Mouse (Mus musculus): ENCODE results near the gene Mrgbp.

The Mrgbp gene

DNA sequence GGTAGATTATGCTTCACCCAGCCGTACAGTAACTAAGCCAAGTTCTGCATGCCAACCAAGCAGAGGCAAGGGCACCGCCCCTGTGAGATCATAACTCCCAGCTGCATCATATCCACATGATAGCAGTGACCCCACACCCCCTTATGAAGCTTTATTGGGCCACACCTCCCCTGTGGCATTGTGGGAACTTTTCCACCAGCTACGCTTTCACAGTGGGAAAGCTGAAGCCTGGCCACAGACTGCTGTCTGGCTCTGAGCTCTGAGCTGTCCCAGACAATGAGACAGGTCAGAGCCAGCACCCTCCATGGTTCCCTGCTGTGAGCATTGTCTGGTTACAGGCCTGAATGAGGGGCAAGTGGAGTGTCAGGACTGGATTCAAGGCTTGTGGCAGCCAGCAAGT, at the start of gene Mrgbp:
Gene Mrgbp, plus strand, starts transcription at position 303 of the 400 bp plus-strand sequence.
- no peak for DNase-seq (ENCODE audit: low read depth)

DNA sequence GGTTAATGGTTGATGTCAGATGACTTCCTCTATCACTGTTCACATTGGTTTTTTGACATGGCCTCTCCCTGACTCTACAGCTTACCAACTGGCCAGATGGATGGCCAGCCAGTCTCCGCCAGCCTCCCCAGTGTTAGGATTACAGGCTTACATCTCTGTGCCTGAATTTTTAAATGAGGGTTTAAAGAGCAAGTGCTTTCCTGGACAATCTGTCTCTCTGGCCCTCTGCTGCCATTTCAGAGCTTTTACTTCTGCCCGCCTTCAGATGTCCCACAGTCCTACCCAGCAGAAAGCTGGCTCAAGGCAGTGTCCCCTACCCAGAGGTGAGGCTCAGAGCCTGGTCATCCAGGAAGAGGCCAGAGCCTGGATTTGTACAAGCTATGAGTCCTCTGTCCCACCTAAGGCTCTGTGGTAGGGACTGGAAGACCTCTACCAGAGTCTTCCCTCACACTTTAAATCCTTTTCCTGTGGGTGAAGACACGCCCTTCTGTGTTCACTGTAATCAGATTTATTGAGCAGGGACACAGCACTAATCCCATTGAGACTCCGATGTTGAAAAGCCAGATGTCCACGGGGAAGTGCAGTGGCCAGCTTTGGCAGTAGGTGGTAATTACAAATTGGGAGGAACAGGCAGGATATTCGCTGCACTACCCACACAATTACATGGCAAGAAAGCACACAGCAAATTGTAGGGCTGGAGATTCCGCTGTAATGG, 49.3 kb upstream of the Mrgbp start:
- DNase-seq (ENCODE audit: low read depth), result no peak

DNA sequence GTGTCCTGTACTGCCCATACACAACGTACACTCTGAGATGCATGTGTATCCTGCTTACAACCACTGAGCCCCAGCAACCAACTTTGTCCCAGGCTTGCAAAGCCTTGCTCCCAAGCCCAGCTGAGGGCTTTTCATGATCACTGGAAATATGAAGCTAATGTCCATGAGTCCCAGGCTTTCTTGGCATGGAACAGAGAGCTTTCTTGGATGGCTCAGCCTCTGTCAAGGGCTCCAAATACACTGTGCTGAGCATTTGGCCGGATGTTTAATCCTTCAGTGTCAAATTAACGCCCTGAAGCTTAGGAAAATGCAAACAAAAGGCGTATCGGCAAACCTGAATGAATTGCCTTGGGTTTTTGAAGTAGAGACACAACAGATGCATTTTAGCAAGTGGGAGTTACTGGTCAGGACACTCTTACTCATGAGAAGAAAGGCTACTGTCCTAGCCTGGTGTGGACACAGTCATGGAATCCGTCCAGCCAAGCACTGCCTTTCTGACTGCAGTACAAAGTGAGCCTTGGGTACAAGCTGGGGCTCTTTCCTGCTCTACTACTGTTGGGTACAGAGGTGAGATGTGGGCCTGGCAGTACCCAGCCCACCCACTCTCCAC, 48.6 kb upstream of the Mrgbp start:
- no peak for DNase-seq (ENCODE audit: low read depth)

DNA sequence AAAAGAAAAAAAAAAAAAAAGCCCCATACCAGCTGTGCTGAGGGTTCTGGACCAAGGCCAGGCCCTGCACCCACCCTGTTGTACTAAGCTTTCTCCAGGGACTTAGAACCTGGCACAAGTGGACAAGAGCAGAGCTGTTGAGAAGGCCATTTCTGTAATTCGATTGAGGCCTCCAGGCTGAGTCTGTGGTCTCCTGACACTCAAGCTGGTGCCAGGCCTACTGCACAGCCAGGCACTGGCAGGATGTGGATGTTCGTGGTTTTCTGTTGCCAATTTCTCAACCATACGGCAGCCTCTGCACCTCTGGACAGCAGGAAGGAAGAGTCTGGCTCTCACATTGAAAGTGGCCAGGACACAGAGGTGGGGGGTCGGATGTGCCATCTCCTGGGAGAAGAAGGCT, 47.9 kb upstream of the Mrgbp start:
- DNase-seq (ENCODE audit: low read depth), result peak; percentile 63

DNA sequence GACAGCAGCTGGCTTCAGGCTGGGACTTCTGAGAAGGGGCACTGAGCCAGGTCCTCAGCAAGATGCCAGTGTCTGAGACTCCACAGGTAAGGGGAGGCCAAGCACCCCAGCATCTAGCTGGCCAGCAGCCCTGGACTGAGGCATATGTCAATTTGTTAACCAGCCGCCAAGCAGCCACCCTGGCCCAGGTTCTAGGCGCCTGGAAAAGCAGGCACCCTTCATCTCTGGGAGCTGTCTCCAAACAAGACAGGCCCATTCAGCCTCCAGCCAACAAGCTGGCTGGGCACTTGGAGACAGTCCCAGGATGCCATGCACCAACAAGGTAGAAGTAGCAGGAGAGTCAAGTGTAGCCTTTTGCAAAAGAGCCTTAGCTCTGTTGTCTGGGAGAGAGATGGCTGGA, 37.4 kb upstream of the Mrgbp start:
- no peak for DNase-seq (ENCODE audit: low read depth)

DNA sequence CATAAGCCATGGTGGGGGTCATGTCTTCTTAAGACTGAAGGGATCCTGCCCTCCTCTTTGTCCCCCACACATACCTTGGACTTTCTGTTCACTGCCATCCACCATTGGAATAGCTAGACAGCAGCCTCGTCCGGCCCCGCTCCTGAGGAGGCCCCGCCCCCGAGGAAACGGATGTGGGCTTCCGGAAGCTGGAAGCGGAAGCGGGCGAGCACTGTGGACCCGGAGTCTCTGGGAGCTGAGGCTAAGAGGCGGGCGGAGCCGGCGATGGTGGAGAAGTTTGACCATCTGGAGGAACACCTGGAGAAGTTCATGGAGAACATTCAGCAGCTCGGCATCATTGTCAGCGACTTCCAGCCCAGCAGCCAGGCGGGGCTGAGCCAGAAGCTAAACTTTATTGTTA, 36.1 kb upstream of the Mrgbp start:
- no peak for DNase-seq (ENCODE audit: low read depth)

DNA sequence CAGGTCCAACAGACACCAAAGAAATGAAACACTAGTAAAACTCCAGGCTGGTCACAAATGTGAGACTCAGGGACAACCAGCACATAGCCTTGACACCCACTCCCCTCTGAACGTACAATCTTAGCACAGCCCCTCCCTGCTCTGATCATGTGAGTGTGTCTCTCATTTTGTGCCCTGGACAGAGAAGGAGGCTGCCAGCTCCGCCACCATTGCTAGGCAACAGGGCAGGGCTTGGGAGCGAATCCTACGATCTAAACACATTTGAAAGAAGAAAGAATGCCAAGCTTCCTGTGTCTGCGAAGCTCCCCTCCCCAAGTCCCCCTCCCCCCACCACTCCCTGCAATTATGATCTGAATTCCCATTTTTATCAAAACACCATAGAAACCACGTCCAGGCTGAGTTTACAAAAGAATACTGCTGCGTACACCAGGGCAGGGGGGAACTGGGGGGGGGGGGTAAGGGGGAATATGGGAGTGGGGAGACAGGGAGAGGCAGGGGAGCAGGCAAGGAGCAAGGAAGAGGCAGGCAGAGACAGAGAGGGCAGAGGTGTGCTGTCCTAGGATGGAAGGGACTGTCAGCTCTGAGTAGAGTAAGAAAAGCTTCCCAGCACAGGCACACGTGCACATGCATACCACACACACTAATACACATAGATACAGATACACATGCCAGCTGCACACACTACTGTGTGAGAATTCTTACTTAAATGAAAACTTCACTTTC, 33.6 kb upstream of the Mrgbp start:
- no peak for DNase-seq (ENCODE audit: low read depth)

DNA sequence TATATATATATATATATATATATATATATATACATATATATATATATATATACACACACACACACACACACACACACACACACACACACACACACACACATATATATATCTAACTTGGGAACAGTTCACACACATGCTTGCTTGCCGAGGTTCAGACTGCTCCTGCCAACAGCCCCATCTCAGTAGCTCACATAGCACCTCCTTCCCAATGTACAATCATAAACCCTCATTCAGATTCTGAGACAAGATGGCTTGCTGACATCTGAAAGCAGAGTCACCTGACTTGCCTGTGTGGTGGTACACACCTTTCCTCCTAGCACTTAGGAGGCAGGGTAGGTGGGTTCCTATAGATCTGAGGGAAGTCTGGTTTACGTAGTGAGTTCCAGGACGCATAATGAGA, 28.8 kb upstream of the Mrgbp start:
- no peak for DNase-seq (ENCODE audit: low read depth)

DNA sequence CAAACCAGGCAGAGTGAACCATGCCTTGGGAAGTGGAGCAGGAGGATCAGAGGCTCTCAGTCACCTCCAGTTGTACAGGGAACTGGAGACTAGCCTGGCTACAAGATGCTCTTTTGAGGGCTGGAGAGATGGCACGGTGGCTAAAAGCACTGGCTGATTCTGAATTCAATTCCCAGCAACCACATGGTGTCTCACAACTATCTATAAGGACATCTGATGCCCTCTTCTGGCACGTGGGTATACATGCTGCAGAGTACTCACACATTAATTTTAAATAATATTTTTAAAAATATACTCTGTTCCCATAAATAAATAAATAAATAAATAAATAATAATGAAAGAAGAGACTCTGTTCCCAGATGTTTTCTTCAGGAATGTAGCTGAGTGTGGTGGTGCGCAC, 25.9 kb upstream of the Mrgbp start:
- peak; percentile 62 for DNase-seq (ENCODE audit: low read depth)

DNA sequence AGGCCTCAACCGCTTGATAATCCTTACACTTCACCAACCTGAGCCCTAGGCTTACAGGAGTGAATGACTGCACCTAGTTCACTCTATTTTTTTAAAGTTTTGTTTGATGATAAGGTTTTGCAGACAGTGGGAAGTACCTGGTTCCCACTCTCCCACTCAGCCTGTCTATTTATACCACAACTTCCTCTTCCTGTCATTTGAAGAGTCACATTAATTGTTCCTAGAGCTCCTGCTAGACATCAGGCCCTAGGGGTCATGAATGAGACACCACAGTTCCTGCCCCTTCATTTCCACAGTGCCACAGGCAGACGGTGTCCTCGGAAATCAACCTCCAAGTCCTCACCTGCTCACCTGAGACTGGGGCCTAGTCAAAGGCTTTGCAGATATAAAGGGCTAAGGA, 24.6 kb upstream of the Mrgbp start:
- no peak for DNase-seq (ENCODE audit: low read depth)

DNA sequence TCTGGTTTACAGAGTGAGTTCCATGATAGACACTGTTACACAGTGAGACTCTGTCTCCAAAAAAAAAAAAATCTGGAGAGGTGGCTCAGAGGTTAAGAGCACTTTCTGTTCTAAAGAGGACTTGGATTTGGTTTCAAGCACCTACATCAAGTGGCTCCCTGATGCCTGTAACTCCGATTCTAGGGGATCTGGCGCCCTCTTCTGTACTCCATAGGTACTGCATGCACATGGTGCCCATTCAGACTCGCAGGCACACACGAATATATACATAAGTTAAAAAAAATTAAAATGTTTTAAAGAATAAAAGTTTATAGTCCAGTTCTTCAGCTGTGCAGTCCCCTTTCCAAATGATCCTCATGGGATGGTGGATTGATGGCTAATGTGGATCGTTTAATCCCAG, 20.9 kb upstream of the Mrgbp start:
- peak; percentile 54 for DNase-seq (ENCODE audit: low read depth)

DNA sequence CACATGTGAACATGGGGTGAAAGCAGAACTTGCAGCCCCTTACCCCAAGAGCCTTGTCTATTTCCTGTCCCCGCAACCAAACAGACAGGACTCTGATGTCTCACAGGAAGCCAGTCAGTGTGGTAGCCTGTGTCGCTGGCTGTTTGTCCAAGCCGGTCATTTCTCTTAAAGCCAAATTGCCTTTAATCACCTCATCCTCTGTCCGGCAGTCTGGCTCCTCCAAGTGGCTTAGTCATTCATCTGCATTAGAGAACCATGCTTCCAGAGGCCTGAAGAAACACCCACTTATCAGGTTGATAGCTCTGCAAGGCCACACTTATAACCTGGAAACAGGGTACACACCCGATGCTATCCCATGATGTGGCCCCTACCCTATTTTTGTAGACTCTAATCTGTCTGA, 19.0 kb upstream of the Mrgbp start:
- peak; percentile 79 for DNase-seq (ENCODE audit: low read depth)

DNA sequence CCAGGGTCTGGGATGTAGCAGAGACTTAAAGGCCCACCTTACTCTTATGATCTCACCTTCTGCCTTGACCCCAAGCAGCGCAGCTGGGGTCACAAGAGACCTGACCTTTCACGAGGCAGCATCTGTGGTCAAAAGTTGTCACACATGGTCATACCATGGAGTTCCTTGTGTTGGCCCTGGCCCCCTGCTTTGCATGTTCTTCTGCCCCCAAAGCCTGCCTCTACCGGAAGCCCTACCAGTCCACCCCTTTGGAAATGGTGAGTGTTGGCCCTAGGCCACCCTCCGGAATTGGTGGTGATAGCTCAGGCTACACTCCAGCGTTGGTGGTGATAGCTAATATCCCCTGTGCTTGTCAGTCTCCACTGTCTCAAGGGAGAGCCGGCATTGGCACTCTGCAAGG, 17.8 kb upstream of the Mrgbp start:
- DNase-seq (ENCODE audit: low read depth), result no peak

DNA sequence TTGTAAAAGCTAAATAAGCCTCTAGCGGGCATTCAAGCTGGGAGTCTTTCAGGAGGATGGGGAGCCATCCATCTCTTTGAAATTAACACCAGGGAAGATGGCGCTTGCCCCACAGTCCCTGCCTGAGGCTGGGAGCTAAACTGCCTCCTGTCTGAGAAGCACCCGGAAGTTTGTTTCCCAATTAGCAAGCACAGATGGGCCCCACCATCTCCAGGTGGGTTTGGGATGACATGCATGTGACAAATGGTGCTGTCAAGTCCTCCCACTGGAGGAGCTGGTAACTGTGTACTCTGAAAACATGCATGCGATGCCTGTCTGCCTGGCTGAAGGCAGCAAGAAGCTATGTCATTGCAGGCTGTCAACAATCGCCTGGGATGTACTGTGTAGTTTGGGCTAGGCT, 17.3 kb upstream of the Mrgbp start:
- no peak for DNase-seq (ENCODE audit: low read depth)

DNA sequence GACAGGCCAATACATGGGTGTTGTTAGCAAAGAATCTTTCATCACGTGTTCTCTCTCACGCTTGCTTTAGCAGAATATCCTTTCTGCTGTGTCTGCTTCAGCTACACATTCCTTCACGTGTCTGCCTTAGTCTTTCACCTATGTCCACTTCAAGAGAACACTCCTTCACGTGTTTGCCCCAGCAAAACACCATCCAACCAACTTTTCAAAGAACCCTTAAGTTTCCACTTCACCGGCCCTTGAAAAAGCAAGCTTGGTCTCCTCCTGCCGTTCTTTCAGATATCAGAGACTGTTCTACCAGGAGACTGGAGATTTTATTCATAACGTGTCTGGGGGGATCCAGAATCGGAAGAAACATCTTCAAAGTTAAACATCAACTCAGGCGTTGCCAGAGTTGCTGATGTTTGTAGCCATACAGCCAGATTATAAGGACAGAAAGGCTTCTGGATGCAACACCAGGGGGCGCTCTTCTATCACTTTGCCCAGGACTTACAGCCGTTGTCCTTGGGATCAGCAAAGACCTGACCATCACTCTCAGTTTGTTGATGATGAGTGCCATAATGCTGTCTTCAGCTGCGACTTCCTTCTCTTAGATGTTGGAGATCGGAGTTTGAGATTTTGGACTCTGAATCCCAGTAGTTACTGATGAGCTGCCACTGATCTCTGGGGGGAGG, 14.7 kb upstream of the Mrgbp start:
- peak; percentile 87 for DNase-seq (ENCODE audit: low read depth)

DNA sequence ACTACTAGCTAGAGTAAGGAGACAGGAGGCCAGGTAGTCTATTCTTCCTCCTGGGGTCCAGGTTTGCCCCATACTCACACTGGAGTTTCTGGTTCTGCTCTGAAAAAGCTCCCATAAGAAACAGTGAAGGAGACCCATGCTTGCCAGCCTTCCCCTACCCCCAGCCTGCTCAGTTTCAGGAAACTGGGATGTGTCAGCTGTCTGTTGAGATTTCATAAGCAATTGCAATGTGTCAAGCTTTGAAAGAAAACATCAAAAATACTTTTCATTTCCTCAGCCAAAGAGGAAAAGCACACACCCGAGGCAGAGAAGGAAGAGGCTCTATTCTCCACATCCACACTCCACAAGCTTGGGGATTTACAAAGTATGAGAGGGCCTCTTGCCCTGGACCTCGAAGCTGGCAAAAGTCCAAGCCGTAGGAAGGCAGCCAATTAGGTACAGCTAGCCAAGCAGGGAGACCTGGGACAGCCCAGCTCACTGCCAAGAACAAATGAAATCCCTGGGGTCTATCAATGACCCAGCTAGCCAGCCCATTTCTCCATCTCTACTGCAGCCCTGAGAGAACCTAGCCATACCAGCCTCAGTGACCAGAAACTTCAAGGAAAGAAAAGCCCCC, 12.0 kb upstream of the Mrgbp start:
- no peak for DNase-seq (ENCODE audit: low read depth)

DNA sequence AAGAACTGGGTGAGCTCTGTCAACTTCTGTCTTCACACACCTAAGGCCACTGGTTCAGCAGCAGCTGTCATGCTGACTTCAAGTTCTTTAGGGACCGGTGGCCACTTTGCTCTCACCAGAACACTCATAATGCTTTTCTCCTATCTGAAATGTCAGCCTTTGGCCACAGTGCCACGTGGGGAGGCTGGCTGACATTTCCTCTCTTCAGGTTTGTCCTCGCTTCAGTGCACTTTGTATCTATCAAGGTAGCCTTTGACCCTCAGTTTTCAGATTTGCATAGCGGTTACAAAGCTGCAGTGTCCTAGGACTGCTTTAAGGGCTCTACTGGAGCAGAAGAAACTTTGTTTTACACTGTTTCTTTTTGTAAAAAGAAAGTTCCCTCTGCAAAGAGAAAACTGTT, 4.6 kb upstream of the Mrgbp start:
- no peak for DNase-seq (ENCODE audit: low read depth)

DNA sequence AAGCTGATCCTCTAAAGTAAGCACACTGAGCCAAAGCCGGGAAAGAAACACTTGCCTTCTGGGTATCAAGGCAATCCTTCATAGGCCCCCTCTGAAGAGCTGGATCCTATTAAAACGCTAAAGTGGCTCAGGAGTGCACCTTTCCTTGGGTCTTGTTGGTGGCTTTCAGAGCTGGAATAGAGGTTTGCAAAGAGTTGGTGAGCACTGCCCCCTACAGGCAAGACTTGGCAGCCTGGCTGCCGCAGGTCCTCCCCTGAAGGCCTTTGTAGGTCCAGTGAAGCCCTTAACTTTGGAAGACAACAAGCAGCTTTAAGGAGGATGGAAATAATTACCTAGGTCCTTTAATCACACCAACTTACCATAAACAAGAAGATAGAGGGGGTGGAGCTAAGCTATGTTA, 2.4 kb upstream of the Mrgbp start:
- DNase-seq (ENCODE audit: low read depth), result peak; percentile 84

DNA sequence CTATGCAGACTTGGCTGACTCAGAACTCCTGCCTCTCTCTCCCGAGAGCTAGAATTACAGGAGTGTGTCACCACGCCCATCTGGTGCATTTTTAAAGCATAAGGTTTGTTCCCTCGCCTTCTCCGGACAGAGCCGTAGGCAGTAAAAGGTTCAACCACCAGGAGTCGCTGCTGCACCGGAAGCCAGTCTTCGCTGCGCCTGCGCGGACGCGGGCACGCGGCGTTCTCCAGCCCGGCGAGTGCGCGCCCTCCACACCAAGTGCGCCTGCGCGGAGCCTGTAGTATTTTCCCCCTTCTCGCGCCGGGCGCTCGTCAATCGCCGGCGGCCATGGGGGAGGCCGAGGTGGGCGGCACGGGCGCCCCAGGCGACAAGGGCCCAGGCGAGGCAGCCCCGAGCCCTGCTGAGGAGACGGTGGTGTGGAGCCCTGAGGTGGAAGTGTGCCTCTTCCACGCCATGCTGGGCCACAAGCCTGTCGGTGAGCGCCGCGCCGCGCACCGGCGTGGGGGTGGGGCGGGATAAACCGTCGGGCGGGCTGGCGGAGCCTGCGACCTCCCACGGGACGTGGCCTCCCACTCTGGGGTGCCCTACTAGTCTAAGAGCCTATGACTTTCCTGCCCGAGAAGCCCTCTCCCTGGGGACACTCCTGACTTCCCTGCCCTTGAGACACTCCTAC, 1.5 kb downstream of the Mrgbp start:
- peak; percentile 97 for DNase-seq (ENCODE audit: low read depth)

DNA sequence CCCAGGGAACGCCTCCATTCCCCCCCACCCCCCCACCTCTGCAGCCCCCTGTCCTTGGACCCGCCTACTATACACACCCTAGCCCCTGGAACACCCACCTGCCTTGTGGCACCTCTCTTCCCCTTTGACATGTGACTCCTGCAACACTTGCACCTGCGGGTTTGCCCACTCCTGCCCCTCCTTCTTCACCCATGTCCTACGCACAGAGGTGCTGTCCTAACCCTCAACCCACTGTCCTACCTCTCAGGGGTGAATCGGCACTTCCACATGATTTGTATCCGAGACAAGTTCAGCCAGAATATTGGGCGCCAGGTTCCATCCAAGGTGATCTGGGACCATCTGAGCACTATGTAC, 2.0 kb downstream of the Mrgbp start:
- no peak for DNase-seq (ENCODE audit: low read depth)

DNA sequence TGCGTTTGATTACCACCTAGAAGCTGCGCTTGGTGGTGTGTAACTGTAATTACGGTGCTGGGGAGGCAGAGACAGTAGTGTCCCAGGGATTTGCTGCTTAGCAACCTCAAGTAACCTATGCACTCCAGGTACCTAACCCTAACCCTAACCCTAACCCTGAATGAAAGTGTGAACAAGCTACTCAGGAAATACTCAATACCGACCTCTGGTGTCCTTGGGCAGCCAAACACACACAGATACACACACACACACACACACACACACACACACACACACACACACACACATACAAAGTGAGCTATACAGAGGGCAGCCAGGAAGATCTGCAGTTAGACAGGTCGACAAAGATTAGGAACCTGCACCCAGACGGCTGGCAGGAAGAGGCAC, 7.6 kb downstream of the Mrgbp start:
- peak; percentile 71 for DNase-seq (ENCODE audit: low read depth)
